Mouse (Mus musculus) megakaryocyte progenitor cell, adult 5-6 weeks (primary cell): Measurements from ENCODE around the gene Ppbp. TPM values are rescaled to one million over a fixed set of nuclear protein-coding genes. Genes with fewer than 3 reads are reported as not detected.

Source experiments
- ATAC-seq: replicated peaks from 2 replicates; pipeline ENCODE4 v1.8.0; 2016; ENCODE audit warnings: mild to moderate bottlenecking, moderate TSS enrichment, inconsistent platforms; ENCODE audit not compliant: poor library complexity
- total RNA-seq, 2 experiments: library from RNA; stranded (forward) in 1 of 2; stranded (reverse) in 1 of 2; fragments of 157-497, 149-512 nt in 1 of 2; fragments of 200-1000 nt in 1 of 2; gene quantifications; 2 replicates each; pipeline versions ENCODE4 v1.2.3 to v1.2.4; 2015 to 2017

The Ppbp gene
- total RNA-seq, 2 experiments from 2014 or later, result not detected

GRCm38 (mm10) chr5:90785659-90786588, 17.6 kb downstream of the Ppbp start, which contains the start of gene Cxcl3:
Gene Cxcl3 (plus strand): TSS chr5:90786103.
- ATAC-seq, result peak; percentile 49

- ATAC-seq, result 0 out of 2 replicates have a peak, but pooled peaks have one; percentile 27
These were observed 19.8 kb downstream of the Ppbp start for GRCm38 (mm10) chr5:90788114-90788513.

GRCm38 (mm10) chr5:90789306-90790073, 21.2 kb downstream of the Ppbp start:
- ATAC-seq, result peak; percentile 75

GRCm38 (mm10) chr5:90790074-90790502, 21.8 kb downstream of the Ppbp start:
- ATAC-seq, result no peak

GRCm38 (mm10) chr5:90794195-90794625, 25.9 kb downstream of the Ppbp start, which contains the start of gene Cxcl15:
Gene Cxcl15 (plus strand): TSS chr5:90794534.
- no peak for ATAC-seq

- ATAC-seq, result peak; percentile 66; the same call in 1 of the 2 replicates
These were observed 27.1 kb downstream of the Ppbp start for GRCm38 (mm10) chr5:90795392-90795791.

- no peak for ATAC-seq
These were observed 36.3 kb downstream of the Ppbp start for GRCm38 (mm10) chr5:90804574-90804973.

- ATAC-seq, result no peak
These were observed 37.7 kb downstream of the Ppbp start for GRCm38 (mm10) chr5:90806050-90806449.

- ATAC-seq, result no peak
These were observed 39.0 kb downstream of the Ppbp start for GRCm38 (mm10) chr5:90807176-90807950.

Other genes with a start within 250 kb of the Ppbp start
- not detected in 2 replicates for gene Afm, start 249.6 kb upstream of the Ppbp start, total RNA-seq (2015)
- gene Afm, start 249.6 kb upstream of the Ppbp start, total RNA-seq (2017), result not detected in 2 replicates
- gene 5830473C10Rik, start 207.4 kb upstream of the Ppbp start, total RNA-seq (2015), result not detected in 2 replicates
- gene 5830473C10Rik, start 207.4 kb upstream of the Ppbp start, total RNA-seq (2017), result not detected in 2 replicates
- 0.52 TPM in 1 of 2 replicates, not detected in the other for gene Rassf6, start 127.9 kb upstream of the Ppbp start, total RNA-seq (2015)
- gene Rassf6, start 127.9 kb upstream of the Ppbp start, total RNA-seq (2017), result not detected in 2 replicates
- gene Cxcl5, start 9.2 kb upstream of the Ppbp start, total RNA-seq (2015), result not detected in 2 replicates
- gene Cxcl5, start 9.2 kb upstream of the Ppbp start, total RNA-seq (2017), result not detected in 2 replicates
- gene Pf4, start 3.9 kb downstream of the Ppbp start, total RNA-seq (2015), result 0.64 and 3.3 TPM in 2 replicates
- 1.2 and 2.2 TPM in 2 replicates for gene Pf4, start 3.9 kb downstream of the Ppbp start, total RNA-seq (2017)
- gene Cxcl3, start 17.6 kb downstream of the Ppbp start, total RNA-seq (2015), result not detected in 2 replicates
- gene Cxcl3, start 17.6 kb downstream of the Ppbp start, total RNA-seq (2017), result not detected in 2 replicates
- gene Cxcl15, start 26.0 kb downstream of the Ppbp start, total RNA-seq (2015), result not detected in 2 replicates
- not detected in 2 replicates for gene Cxcl15, start 26.0 kb downstream of the Ppbp start, total RNA-seq (2017)
- gene Cxcl1, start 122.7 kb downstream of the Ppbp start, total RNA-seq (2015), result not detected in 2 replicates
- gene Cxcl1, start 122.7 kb downstream of the Ppbp start, total RNA-seq (2017), result not detected in 2 replicates
- gene Cxcl2, start 135.4 kb downstream of the Ppbp start, total RNA-seq (2015), result 7.3 and 32.4 TPM in 2 replicates
- 9.4 and 27.4 TPM in 2 replicates for gene Cxcl2, start 135.4 kb downstream of the Ppbp start, total RNA-seq (2017)
- 12.6 and 14.6 TPM in 2 replicates for gene Mthfd2l, start 162.6 kb downstream of the Ppbp start, total RNA-seq (2015)
- gene Mthfd2l, start 162.6 kb downstream of the Ppbp start, total RNA-seq (2017), result 5.8 and 10.6 TPM in 2 replicates